Mouse (Mus musculus): ENCODE measurements around the gene Ghr.

DNA sequence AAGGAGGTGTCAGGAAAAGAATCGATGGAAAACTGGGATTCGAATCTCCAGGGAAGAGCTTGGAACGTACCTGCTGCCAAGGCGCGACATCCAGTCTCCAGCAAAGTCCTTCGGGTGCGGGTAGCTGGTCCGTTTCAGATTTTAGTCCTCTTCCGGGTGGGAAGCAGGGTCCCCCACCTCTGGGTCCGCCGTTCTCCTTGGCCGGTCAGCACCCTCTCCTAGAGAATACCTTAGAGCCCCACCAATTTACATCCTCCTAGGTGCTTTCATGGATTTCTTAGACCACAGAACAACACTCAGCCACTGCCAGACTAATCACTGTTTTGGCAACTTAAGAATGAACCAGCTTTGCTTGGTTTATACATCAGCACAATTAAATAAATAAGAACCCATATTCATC is 279.9 kb downstream of the Ghr start, which contains the start of gene Ccdc152:
- no peak for TF ChIP-seq CTCF (conservative IDR thresholded peaks at IDR 0.05; ENCODE audit: insufficient read depth, insufficient read length, low read depth, low read length)
- TF ChIP-seq POLR2A (IDR thresholded peaks at IDR 0.05; ENCODE audit: low read depth, low read length): no peak
